Mouse (Mus musculus) forebrain, embryonic 12.5 days (tissue): ENCODE results near the gene Lrrc4. TPM values are rescaled to one million over a fixed set of nuclear protein-coding genes. Genes with fewer than 3 reads are reported as not detected.

Experiments used
- ATAC-seq: fragments of 200-750 bp; cut with Nextera tagmentation; 2 replicates; pipeline ENCODE4 v1.8.0; 2017; ENCODE audit warnings: moderate TSS enrichment; ENCODE audit not compliant: low FRiP score
- H3K27ac ChIP-seq: fragments of 300-500 bp; sonication (generic); 2 replicates; pipeline ENCODE4 v1.5.1; 2016; ENCODE audit warnings: mild to moderate bottlenecking
- H3K27me3 ChIP-seq: fragments of 300-500 bp; sonication (generic); 2 replicates; pipeline ENCODE4 v1.6.1; 2016; ENCODE audit warnings: mild to moderate bottlenecking
- H3K36me3 ChIP-seq: fragments of 300-500 bp; sonication (generic); replicated peaks from 2 replicates; pipeline ENCODE4 v1.6.1; 2016; ENCODE audit warnings: mild to moderate bottlenecking
- H3K4me1 ChIP-seq: fragments of 300-500 bp; sonication (generic); 2 replicates; pipeline ENCODE4 v1.6.1; 2016
- H3K4me2 ChIP-seq: fragments of 300-500 bp; sonication (generic); 2 replicates; pipeline ENCODE4 v1.6.1; 2016; ENCODE audit warnings: mild to moderate bottlenecking, moderate library complexity
- H3K4me3 ChIP-seq: fragments of 300-500 bp; sonication (generic); replicated peaks from 2 replicates; pipeline ENCODE4 v1.5.1; 2016; ENCODE audit warnings: mild to moderate bottlenecking
- H3K9ac ChIP-seq: fragments of 300-500 bp; sonication (generic); 2 replicates; pipeline ENCODE4 v1.6.1; 2016; ENCODE audit warnings: mild to moderate bottlenecking
- H3K9me3 ChIP-seq: fragments of 300-500 bp; sonication (generic); 2 replicates; pipeline ENCODE4 v1.6.1; 2016
- WGBS: fragments of 180-500 bp; shearing (Covaris S2); methylation state at CpG from one replicate; pipeline ENCODE4 v1.1.7; 2016; 5-methylcytosine and 5-hydroxymethylcytosine counted together
- polyA plus RNA-seq: library from polyadenylated mRNA; unstranded; fragments of >200 nt; fragmentation: Nextera tagmentation; extraction: Ambion mirVana; gene quantifications from 2 replicates; pipeline ENCODE4 v1.2.1, GENCODE M21; 2016

Lrrc4 gene
- polyA plus RNA-seq, 1 experiment from 2014 or later = 3.1 TPM

GRCm38 (mm10) chr6:28756306-28757018 is 75.1 kb downstream of the Lrrc4 start:
- WGBS = 16% methylated on average over 10 of the region's 10 CpGs
- Histone ChIP-seq H3K4me3 (no peak overlapping the region), H3K4me2 (peak overlapping the region; percentile 10), H3K9ac (no peak overlapping the region), H3K36me3 (no peaks in the 10 kb centered on the region), H3K27ac (peak overlapping the region; percentile 81), H3K27me3 (no peaks in the 10 kb centered on the region), H3K4me1 (peaks cover 58% of the 10 kb centered on the region), H3K9me3 (no peaks in the 10 kb centered on the region)
- ATAC-seq = peak; percentile 78

DNA sequence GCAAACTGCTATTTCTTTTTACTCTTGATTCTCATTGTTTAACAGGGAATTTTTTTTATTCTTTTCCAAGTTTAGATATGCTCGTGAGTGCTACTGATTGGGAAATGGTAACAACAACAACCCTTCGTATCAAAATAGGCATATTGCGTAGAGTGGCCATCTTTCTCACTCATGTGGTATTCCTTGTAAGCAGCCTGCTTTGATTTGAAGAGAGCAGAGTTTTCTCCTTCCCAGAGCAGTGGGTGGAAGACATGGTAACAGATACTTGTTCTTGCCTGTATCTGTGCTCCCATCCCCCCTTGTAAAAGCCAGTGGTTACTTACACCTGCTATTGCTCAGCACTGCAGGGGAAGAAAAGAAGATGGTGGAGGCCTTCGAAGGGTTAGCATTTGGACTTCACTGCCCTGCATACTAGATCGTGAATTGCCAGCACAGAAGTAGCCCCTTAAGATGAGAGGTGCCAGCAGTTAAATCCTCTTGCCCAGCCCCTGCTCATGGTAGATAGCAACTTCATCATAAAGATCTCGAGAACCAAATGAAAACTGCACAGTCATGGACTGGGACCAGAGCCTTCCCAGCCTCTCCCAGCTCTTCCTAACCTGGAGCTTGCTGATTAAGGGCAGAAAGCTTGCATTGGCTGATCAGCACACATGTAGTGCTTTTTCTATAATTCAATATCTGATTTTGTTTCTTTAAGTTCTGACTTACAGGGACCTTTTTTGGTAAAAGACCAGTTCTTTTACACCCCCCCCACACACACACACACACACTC is 77.2 kb downstream of the Lrrc4 start:
- Histone ChIP-seq H3K9ac (no peak overlapping the region), H3K4me1 (peaks cover 57% of the 10 kb centered on the region), H3K4me2 (no peak overlapping the region), H3K9me3 (no peaks in the 10 kb centered on the region), H3K36me3 (no peaks in the 10 kb centered on the region), H3K4me3 (no peak overlapping the region), H3K27me3 (no peaks in the 10 kb centered on the region), H3K27ac (no peak overlapping the region)
- WGBS = 87% methylated on average over 6 of the region's 6 CpGs
- no peak for ATAC-seq

DNA sequence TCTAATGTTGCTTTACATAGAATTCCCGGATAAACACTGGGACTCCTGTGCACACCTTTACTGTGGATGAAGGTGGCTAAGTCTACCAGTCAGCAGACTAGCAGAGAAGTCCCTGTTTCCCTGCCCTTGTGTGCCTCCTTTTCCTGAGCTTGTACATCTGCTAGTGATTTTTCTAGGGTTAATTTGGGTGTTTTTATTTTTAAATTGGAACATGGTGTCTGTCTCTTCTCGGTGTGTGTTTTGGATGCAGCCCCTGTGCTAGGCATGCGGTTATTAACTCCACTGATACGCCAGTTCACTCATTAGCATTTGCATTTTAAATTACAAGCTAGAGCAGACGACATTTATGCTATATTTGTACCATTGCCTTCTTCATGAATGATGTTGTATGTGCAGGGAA is 77.9 kb downstream of the Lrrc4 start:
- Histone ChIP-seq H3K27ac (no peak overlapping the region), H3K4me1 (peaks cover 59% of the 10 kb centered on the region), H3K9me3 (no peaks in the 10 kb centered on the region), H3K9ac (no peak overlapping the region), H3K4me2 (no peak overlapping the region), H3K27me3 (no peaks in the 10 kb centered on the region), H3K36me3 (no peaks in the 10 kb centered on the region), H3K4me3 (no peak overlapping the region)
- no peak for ATAC-seq
- WGBS = 63% methylated on average over 5 of the region's 5 CpGs

GRCm38 (mm10) chr6:28753217-28753616 is 78.3 kb downstream of the Lrrc4 start:
- Histone ChIP-seq H3K4me2 (no peak overlapping the region), H3K4me1 (peaks cover 60% of the 10 kb centered on the region), H3K27ac (no peak overlapping the region), H3K9ac (no peak overlapping the region), H3K36me3 (no peaks in the 10 kb centered on the region), H3K4me3 (no peak overlapping the region), H3K9me3 (no peaks in the 10 kb centered on the region), H3K27me3 (no peaks in the 10 kb centered on the region)
- no peak for ATAC-seq
- 92% methylated on average over 5 of the region's 5 CpGs for WGBS

DNA sequence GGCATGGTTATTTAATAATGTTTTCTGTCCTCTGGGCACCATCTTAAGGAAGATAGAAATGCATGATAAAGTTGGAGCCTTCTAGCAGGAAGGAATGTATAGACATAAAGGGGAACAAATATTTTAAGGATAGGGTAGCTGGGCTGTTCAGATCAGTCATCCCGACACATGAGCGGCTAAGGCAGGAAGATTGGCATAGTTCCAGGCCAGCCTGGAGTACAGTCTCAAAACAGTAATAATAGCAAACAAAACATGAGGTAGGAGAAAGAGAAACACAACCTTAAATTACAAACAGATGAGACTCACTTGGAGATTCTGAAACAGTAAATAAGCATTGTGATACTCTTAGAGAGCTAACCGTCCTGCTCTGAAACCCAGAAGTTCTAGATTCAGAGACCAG is 80.4 kb downstream of the Lrrc4 start:
- no peak for ATAC-seq
- H3K9me3 ChIP-seq = no peaks in the 10 kb centered on the region
- no peak overlapping the region for H3K4me2 ChIP-seq

GRCm38 (mm10) chr6:28749224-28749623 is 82.3 kb downstream of the Lrrc4 start:
- Histone ChIP-seq H3K4me1 (peaks cover 45% of the 10 kb centered on the region), H3K27ac (no peak overlapping the region), H3K9me3 (no peaks in the 10 kb centered on the region), H3K9ac (no peak overlapping the region), H3K4me3 (no peak overlapping the region), H3K27me3 (no peaks in the 10 kb centered on the region), H3K4me2 (no peak overlapping the region), H3K36me3 (peaks cover 14% of the 10 kb centered on the region; the same call in 1 of the 2 replicates)
- no peak for ATAC-seq
- WGBS = 59% methylated on average over 3 of the region's 3 CpGs

More for the DNA sequence above, 80.4 kb downstream of the Lrrc4 start:
- Histone ChIP-seq H3K4me3 (no peak overlapping the region), H3K36me3 (peaks cover 6% of the 10 kb centered on the region; the same call in 1 of the 2 replicates), H3K27ac (no peak overlapping the region), H3K9ac (no peak overlapping the region), H3K4me1 (peaks cover 46% of the 10 kb centered on the region), H3K27me3 (no peaks in the 10 kb centered on the region)
- WGBS = 81% methylated on average over 3 of the region's 3 CpGs

DNA sequence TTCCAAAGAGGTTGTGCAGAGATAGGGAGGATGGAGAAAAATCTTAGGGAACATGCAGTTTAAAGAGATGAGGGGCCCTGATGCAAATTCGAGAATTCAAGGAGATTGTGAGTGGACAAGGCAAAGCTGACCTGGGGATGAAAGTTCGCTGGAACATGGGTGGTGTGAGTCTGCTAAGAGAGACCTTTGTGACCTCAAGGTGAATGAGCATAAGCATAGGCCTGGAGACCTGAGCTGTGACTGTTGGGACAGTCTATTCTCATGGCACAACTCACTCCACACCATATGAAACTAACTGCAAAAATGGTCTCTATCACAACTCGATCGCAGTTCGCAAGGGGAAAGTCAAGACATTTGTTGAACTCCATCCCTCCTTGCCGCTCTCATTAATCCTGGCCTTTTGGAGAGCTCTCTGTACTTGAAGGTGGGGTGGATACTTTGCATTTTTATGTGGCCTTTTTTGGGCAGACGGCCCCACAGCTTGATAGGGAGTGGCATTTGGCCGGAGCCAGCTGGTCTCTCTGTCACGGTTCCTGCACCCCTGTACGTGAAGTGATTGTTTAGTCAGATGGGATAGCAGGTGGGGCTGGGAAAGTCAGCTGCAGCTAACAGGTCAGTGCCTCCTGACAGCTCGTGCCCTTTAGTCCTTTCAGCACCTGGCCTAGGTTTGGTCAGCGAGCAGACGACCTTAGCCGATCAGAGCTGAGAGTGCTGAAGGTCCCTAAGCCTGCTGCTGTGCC is 83.4 kb downstream of the Lrrc4 start:
- Histone ChIP-seq H3K4me3 (no peak overlapping the region), H3K9ac (no peak overlapping the region), H3K36me3 (peaks cover 14% of the 10 kb centered on the region; the same call in 1 of the 2 replicates), H3K27me3 (no peaks in the 10 kb centered on the region), H3K4me1 (peaks cover 44% of the 10 kb centered on the region), H3K4me2 (no peak overlapping the region), H3K27ac (no peak overlapping the region), H3K9me3 (no peaks in the 10 kb centered on the region)
- WGBS = 77% methylated on average over 14 of the region's 14 CpGs
- ATAC-seq = no peak

DNA sequence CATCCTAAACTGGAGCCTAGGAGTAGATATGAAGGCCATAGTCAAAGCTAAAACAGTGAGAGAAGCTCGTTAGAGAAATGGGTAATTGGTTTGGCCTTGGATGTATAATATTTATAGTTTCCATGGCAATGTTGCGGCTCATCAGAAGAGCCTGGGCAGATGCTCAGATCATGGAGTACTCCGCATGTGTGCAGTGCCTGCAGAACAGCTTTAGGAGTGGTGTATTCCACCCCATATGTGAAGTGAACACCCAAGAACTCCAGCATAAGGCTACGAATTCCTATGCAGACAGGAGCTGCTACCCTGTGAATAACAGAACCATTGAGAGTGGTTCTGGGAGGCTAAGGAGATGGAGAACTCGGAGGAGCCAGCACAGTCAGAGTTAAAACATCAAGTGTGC is 84.5 kb downstream of the Lrrc4 start:
- H3K9ac ChIP-seq = no peak overlapping the region
- H3K4me1 ChIP-seq = peaks cover 40% of the 10 kb centered on the region
- no peak overlapping the region for H3K4me3 ChIP-seq
- H3K27ac ChIP-seq = no peak overlapping the region
- H3K4me2 ChIP-seq = no peak overlapping the region
- 82% methylated on average over 5 of the region's 5 CpGs for WGBS
- peaks cover 14% of the 10 kb centered on the region; the same call in 1 of the 2 replicates for H3K36me3 ChIP-seq
- no peak for ATAC-seq
- H3K9me3 ChIP-seq = no peaks in the 10 kb centered on the region
- no peaks in the 10 kb centered on the region for H3K27me3 ChIP-seq

DNA sequence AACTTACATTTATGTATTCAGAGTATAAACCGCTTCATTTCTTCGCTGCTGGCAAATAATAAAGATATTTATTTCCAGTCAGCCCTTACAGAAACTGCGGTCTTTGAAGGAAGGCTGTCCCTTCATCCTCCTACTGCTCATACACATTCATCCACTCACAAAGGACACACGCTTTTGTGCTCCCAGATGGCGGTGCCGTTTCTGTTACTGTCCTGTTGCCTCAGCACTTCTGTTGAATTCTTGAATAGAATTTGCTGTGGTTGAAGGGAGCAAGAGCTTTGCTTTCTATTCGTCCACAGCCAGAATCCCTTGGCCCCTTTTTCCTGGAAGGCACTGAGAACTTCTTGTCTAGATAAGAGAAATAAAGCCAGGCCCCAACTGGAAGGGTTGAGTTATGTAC is 85.7 kb downstream of the Lrrc4 start:
- Histone ChIP-seq H3K27ac (no peak overlapping the region), H3K9ac (no peak overlapping the region), H3K4me3 (no peak overlapping the region), H3K36me3 (peaks cover 14% of the 10 kb centered on the region; the same call in 1 of the 2 replicates), H3K4me1 (peaks cover 35% of the 10 kb centered on the region), H3K27me3 (no peaks in the 10 kb centered on the region), H3K4me2 (no peak overlapping the region), H3K9me3 (no peaks in the 10 kb centered on the region)
- no peak for ATAC-seq
- WGBS = 78% methylated on average over 7 of the region's 7 CpGs

- Histone ChIP-seq H3K27ac (no peak overlapping the region), H3K9me3 (no peaks in the 10 kb centered on the region), H3K9ac (no peak overlapping the region), H3K27me3 (no peaks in the 10 kb centered on the region), H3K36me3 (peaks cover 14% of the 10 kb centered on the region; the same call in 1 of the 2 replicates), H3K4me2 (no peak overlapping the region), H3K4me3 (no peak overlapping the region), H3K4me1 (peaks cover 19% of the 10 kb centered on the region)
- no peak for ATAC-seq
- 42% methylated on average over 1 of the region's 1 CpGs for WGBS
These were observed 88.0 kb downstream of the Lrrc4 start for GRCm38 (mm10) chr6:28743586-28743985.

GRCm38 (mm10) chr6:28737601-28738000 is 93.9 kb downstream of the Lrrc4 start:
- H3K4me3 ChIP-seq = no peak overlapping the region
- H3K4me1 ChIP-seq = no peaks in the 10 kb centered on the region
- H3K4me2 ChIP-seq = no peak overlapping the region
- H3K9me3 ChIP-seq = no peaks in the 10 kb centered on the region
- no peak for ATAC-seq
- 93% methylated on average over 1 of the region's 1 CpGs for WGBS
- no peak overlapping the region for H3K27ac ChIP-seq
- no peaks in the 10 kb centered on the region for H3K27me3 ChIP-seq
- H3K36me3 ChIP-seq = no peaks in the 10 kb centered on the region
- H3K9ac ChIP-seq = no peak overlapping the region

DNA sequence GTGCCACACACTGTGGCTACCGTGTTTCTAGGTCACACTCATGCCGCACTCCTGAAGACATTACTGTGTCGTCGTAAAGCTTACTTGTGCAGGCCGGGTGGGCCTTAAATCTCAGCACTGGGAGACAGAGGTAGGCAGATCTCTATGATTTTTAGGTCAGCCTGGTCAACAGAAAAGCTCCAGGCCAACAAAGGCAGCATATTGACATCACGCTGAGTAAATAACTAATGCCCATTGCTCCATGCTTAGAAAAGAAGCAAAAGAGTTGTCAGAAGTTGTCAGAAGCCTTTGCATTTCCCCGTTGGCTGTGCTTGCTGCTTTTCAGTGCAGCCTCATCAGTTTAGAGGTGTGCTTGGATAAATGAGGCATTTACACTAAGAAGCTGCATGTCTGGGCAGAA is 94.9 kb downstream of the Lrrc4 start:
- H3K27ac ChIP-seq = no peak overlapping the region
- no peak overlapping the region for H3K4me2 ChIP-seq
- no peaks in the 10 kb centered on the region for H3K27me3 ChIP-seq
- H3K4me3 ChIP-seq = no peak overlapping the region
- H3K9me3 ChIP-seq = no peaks in the 10 kb centered on the region
- no peaks in the 10 kb centered on the region for H3K4me1 ChIP-seq
- 70% methylated on average over 7 of the region's 7 CpGs for WGBS
- H3K9ac ChIP-seq = no peak overlapping the region
- no peaks in the 10 kb centered on the region for H3K36me3 ChIP-seq
- no peak for ATAC-seq
